Mouse (Mus musculus) cerebellum, adult 8-10 months (tissue): ENCODE measurements around the gene Disp3.

Experiments
- DNase-seq: peaks from one replicate; pipeline ENCODE4 v3.0.0; 2022

The Disp3 gene

DNA sequence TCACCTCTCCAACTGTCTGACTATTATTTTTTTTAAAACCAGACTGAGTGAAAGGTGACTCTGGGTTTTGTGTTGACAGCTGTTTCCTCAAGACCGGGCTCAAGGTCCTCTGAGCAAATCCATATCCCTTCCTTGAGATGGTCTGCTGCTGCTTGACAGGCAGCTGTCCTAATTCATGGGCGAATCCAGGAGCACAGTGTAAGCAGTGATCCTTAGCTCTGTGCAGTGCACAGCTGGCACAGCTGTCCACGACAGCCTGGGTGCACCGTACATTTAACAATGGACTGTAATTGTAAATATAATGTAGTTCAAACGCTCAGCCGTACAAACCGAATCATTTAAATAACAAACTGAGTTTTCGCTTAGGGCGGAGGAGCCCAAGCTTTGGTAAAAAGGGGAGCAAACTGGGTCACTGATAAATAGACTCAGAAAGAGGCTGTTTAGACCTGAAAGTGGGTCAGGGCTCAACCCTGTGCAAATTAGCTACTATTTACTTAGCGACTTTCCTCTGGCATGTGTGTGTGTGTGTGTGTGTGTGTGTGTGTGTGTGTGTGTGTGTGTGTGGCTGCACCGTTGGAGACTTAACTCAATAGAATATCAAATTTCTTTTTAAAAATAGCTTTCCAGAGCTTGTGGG is 72.4 kb downstream of the Disp3 start:
- DNase-seq: no peak

DNA sequence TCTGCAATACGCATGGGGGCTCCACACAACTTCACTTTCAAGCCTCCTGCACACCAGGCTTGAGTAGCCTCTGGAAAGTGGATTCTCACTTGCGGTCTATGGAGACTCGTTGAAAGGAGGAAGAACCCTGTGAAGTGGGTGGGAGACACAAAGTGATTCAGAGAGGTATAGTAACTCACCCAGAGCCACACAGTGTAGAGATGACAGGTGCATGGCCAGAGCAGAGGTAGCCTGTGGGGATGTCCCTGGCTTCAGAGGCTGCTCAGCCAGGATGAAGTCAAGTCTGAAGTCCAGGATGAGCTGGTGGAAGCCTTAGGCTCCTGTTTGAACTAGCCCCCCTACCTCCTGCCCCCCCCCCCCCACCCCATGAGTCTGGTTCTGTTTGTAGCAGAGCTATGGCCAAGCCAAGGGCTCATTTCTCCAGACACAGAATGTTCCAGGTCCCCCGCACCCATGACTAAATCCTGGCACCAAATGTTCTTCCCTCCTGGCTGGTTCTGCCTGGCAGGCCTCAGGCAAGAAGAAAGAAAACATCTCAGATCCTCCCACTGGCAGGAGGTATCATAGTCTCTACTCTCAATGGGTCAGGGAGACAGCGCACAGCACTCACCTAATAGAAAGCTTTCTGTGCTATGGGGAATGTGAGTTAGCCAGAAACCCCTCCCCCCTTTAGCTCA is 73.2 kb downstream of the Disp3 start:
- DNase-seq: no peak

DNA sequence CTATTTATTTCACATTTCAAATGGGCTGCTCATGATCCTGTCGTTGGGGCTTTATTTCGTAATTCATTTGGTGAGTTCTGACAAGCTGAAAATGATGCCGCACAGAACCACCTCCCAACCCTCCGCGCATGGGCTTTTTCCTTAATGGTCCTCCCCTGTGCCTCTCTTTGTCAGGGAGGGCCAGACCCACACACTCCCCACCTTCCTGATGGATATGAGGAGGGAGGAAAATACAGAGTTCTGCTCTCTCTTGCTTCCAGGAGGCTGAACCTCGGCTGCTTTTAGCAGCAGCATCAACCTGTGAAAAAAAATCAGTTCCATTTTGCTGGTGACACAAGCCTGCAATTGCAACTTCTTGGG is 82.9 kb downstream of the Disp3 start:
- no peak for DNase-seq

DNA sequence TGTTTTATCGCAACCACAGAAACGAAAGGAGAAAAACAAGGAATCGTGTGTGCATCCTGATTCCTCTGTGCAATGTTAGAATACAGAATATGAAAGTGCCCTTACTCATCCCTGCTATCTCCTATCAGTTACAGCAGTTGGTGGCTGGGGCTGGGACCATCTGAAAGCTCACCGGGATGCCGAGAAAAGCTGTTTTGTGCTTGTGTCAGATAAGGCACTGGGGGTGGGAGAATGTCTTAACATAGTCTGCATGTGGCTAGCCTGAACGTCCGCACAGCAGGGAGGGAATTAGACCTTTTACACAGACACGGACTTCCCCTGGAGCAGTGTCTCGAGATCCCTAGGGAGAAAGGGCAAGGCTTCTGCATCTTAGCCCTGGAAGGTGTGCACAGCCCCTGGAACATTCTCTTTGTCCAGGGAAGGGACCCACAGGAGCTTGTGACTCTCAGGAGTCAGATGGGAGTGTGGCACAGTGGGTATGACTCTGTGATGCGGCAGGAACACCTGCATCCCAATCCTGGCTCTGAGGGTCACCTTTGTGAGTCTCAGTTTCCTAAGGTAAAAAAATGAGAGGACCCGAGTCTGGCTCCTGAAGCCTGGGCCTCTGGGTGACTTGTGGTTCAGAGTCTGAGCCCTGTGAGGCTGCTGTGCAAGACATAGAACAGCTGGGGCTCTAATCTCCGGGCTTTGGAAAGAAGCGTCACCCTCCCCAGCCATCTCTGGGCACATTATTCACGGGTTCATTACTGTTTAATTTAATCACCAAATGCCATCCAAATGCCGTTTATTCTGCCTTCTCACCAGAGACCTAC is 83.5 kb downstream of the Disp3 start:
- no peak for DNase-seq

DNA sequence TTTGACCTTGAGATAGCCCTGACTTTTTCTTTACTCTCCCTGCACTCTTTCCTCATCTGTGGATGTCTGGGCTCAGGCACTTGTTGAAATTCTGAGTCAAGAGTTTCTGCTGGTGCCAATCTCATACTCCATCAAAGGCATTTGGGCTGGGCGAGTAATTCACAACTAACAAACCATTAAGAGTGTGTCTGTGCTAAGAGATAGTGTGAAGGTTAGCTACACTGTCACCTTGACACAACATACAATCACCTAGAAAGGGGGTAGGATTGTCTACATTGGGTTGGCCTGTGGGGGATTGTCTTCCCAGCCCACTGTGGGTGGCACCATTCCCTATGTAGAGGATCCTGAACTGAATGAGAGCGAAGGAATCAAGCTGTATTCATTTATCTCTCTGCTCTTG is 84.2 kb downstream of the Disp3 start:
- no peak for DNase-seq

DNA sequence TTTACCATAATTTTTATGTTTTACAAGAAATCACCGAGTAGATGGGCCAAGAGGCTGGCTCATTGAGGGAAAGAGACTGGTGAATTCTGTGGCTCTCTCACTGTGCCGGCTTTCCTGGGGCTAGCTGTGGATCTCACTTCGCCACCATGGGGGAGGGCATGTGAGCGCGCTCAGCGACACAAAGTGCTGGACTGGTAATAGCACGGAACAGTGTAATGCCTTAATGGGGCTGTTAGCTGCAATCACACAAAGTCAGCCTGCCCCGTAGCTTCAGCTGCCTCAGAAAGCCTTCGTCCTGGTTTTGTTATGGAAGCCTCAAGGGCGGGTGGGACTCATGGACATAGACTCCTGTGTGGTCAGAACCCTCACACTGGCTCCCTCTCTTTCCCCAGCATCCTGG is 89.0 kb downstream of the Disp3 start:
- no peak for DNase-seq

DNA sequence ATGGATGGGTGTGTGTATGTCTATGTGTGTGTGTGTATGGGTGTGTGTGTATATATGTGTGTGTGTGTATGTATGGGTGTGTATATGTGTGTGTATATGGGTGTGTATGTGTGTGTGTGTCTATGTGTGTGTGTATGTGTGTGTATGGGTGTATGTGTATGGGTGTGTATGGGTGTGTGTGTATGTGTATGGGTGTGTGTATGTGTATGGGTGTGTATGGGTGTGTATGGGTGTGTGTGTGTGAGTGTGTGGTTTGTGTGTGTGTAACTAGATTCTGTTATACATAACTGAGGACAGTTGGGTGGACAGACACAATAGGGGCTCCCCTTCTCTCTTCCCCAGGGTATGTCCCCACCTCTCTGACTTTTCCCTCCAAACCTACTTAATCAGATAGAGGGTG is 93.4 kb downstream of the Disp3 start:
- DNase-seq: no peak

DNA sequence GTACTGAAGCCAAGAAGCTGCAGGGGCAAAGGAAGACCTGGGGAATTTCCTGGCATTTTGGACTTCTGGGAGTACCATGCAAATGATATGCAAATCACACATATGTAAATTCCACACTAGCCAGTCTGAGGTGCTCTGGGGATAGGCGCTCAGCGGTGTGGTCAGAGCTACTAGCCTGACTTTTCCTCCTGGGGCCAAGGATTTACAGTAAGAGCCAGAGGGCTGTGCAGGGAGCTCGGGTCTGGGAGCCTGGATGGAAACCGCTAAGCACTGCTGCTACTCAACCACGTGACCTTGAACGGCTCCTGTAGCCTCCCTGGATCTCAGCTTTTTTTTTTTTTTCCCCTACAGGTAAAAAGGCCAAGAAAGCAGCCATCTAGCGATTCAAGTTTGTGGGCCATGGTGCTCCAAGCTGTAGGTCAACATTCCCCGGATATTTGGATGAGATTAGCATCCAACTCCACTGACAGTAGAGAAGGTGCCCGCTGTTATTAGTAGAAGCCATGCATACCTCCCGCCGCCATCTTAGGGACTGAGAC is 95.0 kb downstream of the Disp3 start:
- no peak for DNase-seq
